Mouse (Mus musculus): ENCODE data around the gene Erbin. TPM values are rescaled to one million over a fixed set of nuclear protein-coding genes. Genes with fewer than 3 reads are reported as not detected.

The Erbin gene
- polyA plus RNA-seq, 1 experiment = 138 TPM

DNA sequence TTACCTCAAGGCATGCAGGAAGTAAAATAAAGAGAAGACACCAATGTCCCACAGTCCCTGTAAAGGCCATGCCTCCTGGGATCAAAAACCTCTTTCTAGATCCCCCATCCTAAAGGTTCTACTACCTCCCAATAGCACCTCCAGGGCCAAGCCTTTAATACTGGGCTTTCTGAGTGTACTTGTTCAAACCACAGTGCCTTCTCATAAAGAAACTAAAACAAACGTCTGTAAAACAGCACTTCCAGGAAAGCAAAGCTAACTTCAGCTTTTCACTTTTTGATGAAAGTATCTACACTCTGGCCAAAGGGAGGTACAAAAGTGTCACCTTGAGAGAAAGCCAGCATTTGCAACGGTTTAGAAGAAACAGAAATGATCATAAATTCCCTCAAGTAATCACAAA is 35.3 kb upstream of the Erbin start:
- peaks cover 6% of the 10 kb centered on the region for H3K4me1 ChIP-seq (ENCODE audit: control insufficient read depth, insufficient read depth, low read length)
- no peak overlapping the region for H3K27ac ChIP-seq (ENCODE audit: insufficient read depth, low read length)
- no peak for TF ChIP-seq POLR2A (IDR thresholded peaks at IDR 0.05; ENCODE audit: low read depth, low read length)
- no peak for TF ChIP-seq CTCF (IDR thresholded peaks at IDR 0.05; ENCODE audit: borderline replicate concordance, insufficient read depth, low read length)
- no peak overlapping the region for H3K4me3 ChIP-seq (ENCODE audit: insufficient read depth, low read length)

DNA sequence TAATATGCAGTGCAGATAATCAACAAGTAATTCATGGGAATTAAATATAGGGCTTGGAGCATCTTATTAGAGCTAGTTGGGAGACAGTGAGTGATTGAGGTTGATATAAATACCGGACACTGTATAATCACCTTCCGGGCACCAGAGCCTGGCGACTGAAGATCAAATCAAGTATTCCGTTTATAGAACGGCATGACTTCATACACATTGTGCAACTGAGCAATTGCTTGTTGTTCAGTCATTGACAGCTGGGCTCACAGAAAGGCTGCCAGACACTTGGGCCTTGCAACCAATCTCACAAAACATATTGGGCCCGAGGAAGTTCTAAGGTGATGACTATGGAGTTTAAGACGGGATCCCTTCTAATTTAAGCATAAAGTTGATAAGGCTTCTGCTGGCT is 31.1 kb upstream of the Erbin start:
- Histone ChIP-seq H3K4me3 (ENCODE audit: insufficient read depth, low read length) (no peak overlapping the region), H3K27ac (ENCODE audit: insufficient read depth, low read length) (no peak overlapping the region), H3K4me1 (ENCODE audit: control insufficient read depth, insufficient read depth, low read length) (no peaks in the 10 kb centered on the region)
- no peak for TF ChIP-seq CTCF (IDR thresholded peaks at IDR 0.05; ENCODE audit: borderline replicate concordance, insufficient read depth, low read length)
- TF ChIP-seq POLR2A (IDR thresholded peaks at IDR 0.05; ENCODE audit: low read depth, low read length) = no peak

DNA sequence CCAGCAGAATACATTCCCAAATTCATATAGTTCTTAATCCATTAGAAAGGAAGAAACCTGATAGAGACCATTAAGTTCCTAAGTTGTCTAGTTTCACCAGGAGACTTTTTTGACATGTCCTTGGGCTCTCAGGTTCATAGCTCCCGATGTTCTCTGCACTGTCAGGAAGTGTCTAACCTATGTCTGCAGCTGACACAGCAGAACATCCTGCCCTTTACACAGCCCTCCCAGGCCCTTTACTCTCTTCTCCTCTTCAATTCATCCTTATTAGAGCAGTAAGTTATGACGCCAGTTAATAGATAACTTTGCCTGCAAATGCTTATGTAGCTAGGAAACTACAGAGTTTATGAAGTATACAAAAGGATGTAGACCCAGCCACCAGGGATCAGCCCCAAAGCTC is 20.5 kb upstream of the Erbin start:
- TF ChIP-seq CTCF (IDR thresholded peaks at IDR 0.05; ENCODE audit: borderline replicate concordance, insufficient read depth, low read length) (no peak), POLR2A (IDR thresholded peaks at IDR 0.05; ENCODE audit: low read depth, low read length) (no peak)
- Histone ChIP-seq H3K4me1 (ENCODE audit: control insufficient read depth, insufficient read depth, low read length) (no peaks in the 10 kb centered on the region), H3K4me3 (ENCODE audit: insufficient read depth, low read length) (no peak overlapping the region), H3K27ac (ENCODE audit: insufficient read depth, low read length) (no peak overlapping the region)

DNA sequence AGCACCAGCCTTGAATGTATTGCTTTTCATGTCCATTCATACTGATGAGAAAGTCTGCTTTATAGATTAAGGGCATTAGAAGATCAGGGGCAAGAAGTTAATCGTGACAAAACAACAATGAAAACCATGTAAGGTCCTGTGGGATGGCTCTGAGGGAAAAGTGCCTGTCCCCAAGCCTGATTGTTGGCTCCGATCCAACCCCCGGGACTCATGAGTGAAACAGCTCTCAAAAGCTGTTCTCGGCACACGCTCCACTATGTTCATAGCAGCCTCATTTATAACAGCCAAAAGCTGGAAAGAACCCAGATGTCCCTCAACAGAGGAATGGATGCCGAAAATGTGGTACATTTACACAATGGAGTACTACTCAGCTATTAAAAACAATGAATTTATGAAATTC is 4.3 kb upstream of the Erbin start:
- Histone ChIP-seq H3K27ac (ENCODE audit: insufficient read depth, low read length) (no peak overlapping the region), H3K4me1 (ENCODE audit: control insufficient read depth, insufficient read depth, low read length) (no peaks in the 10 kb centered on the region), H3K4me3 (ENCODE audit: insufficient read depth, low read length) (no peak overlapping the region)
- TF ChIP-seq CTCF (IDR thresholded peaks at IDR 0.05; ENCODE audit: borderline replicate concordance, insufficient read depth, low read length) (no peak), POLR2A (IDR thresholded peaks at IDR 0.05; ENCODE audit: low read depth, low read length) (no peak)

DNA sequence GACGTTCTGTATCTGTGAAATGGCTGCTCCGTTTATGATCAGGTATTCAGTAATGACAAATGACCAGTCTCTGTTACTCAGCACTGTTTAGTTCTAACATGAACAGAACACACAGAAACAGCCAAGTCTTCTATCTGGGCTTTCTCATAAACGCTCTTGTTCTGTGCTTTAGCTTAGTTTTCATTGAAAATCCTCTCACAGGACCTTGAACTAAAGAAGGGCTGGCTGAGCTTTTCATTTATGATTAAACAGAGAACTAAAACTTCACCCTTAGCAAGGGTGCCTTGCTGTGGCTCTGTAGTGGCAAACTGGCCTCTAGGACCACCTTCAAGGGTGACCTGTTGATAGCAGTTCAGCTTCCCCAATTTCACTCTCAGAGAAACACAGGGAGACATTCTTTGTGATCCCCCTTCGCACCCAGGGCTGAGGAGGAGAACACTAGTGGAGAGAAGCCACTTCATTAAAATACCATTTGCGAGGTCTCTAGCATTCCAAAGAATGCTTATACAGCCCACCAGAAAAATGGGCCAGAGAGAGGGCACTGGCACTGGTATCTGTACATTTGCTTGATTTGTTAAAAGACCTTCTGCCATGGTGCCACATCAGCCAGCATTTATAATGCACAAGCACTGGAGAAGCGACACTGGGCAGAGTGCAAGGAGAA is 3.2 kb upstream of the Erbin start:
- Histone ChIP-seq H3K27ac (ENCODE audit: insufficient read depth, low read length) (no peak overlapping the region), H3K4me3 (ENCODE audit: insufficient read depth, low read length) (no peak overlapping the region), H3K4me1 (ENCODE audit: control insufficient read depth, insufficient read depth, low read length) (no peaks in the 10 kb centered on the region)
- TF ChIP-seq POLR2A (IDR thresholded peaks at IDR 0.05; ENCODE audit: low read depth, low read length) (no peak), CTCF (IDR thresholded peaks at IDR 0.05; ENCODE audit: borderline replicate concordance, insufficient read depth, low read length) (no peak)

DNA sequence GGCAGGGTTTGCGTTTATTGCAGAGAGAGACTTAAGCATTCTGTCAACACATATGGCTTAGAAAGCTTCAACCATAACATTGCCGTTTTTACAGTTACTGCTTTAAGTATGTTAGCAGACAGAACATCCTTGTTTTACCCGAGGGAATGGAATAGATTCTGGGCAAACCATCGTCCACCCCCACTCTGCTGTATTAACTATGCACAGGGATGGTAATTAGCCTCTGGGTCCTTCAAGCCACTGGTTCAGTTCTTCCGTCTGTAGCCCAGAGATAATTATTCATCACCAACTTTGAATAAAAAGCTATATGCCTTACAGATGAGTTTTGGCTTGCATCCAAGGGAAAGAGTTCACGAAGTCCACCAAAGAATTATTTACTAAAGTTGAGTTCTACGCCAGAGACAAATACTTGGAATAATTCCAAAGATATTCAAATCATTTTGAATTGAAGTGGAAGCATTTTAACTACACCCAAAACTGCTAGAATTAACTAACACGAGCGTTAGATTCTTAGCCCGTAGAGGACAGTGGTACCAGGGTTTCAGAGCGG is 1.6 kb upstream of the Erbin start:
- H3K4me1 ChIP-seq (ENCODE audit: control insufficient read depth, insufficient read depth, low read length) = no peaks in the 10 kb centered on the region

DNA sequence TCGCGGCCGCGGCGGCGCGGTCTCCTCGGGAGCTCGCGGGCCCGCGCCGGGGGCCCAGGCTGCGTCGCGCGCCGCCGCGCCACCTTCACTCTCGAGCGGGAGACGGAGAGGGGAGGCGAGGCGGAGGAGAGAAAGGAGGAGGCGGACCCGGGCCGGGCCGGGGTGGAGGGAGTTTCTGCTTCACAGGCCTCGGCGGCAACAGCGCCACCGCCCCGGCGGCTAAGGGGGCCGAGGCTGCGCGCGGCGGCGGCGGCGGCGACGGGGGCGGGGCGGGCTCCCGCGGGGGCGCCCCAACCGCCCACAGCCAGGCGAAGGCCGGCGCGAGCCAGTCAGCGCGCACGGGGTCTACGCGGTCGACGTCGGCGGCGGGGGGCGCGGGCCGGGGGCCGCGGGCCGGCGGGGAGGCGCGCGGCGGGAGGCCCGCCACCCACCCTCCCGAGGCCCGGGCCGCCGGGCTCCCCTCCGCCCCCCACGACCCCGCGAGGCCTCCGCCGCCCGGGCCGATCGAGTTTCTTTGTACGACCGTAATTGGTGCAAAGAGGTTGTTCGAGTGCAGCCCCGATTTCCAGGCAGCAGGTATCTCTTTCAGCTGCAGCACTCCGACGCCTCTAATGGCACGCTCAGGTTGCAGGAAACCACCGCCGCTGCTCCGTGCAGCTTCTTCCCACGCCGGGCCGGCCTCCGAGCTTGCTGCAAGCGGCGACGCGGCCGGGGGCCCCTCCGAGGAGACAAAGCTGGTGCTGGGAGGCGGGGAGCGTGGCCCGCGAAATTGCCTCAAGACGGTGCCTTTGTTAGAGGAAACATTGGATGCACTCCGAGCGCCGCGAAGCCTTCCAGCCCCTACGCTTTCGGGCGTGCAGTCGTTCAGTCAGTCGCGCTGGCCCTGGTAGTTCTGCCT is 868 bp upstream of the Erbin start:
- peak overlapping the region; percentile 96 for H3K27ac ChIP-seq (ENCODE audit: insufficient read depth, low read length)
- H3K4me3 ChIP-seq (ENCODE audit: insufficient read depth, low read length) = peak overlapping the region; percentile 89
- H3K4me1 ChIP-seq (ENCODE audit: control insufficient read depth, insufficient read depth, low read length) = peaks cover 2% of the 10 kb centered on the region; the same call in 1 of the 2 replicates
- no peak for TF ChIP-seq CTCF (IDR thresholded peaks at IDR 0.05; ENCODE audit: borderline replicate concordance, insufficient read depth, low read length)
- peak; percentile 57 for TF ChIP-seq POLR2A (IDR thresholded peaks at IDR 0.05; ENCODE audit: low read depth, low read length)

More for the DNA sequence above, 1.6 kb upstream of the Erbin start:
- no peak; the same call in 1 of the 2 replicates for TF ChIP-seq POLR2A (IDR thresholded peaks at IDR 0.05; ENCODE audit: low read depth, low read length)
- TF ChIP-seq CTCF (IDR thresholded peaks at IDR 0.05; ENCODE audit: borderline replicate concordance, insufficient read depth, low read length) = no peak
- Histone ChIP-seq H3K4me3 (ENCODE audit: insufficient read depth, low read length) (peak overlapping the region; percentile 64), H3K27ac (ENCODE audit: insufficient read depth, low read length) (peak overlapping the region; percentile 85)

DNA sequence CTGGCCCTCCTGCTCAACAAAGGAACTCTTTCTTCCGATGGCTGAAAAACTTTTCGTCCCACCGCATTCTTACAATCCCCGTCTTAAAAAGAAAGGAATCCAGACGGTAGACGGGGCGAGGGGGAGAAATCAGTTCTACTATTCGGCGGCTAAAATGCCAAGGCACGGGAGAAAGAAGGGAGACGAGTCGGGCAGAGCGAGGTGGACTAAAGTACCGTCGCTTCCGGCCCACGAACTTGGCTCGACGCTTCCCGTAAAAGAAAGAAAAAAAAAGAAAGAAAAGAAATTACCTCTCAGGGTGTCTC is 406 bp downstream of the Erbin start:
- TF ChIP-seq CTCF (IDR thresholded peaks at IDR 0.05; ENCODE audit: borderline replicate concordance, insufficient read depth, low read length) = no peak
- H3K4me1 ChIP-seq (ENCODE audit: control insufficient read depth, insufficient read depth, low read length) = peaks cover 4% of the 10 kb centered on the region; the same call in 1 of the 2 replicates
- peak overlapping the region; percentile 89 for H3K4me3 ChIP-seq (ENCODE audit: insufficient read depth, low read length)

DNA sequence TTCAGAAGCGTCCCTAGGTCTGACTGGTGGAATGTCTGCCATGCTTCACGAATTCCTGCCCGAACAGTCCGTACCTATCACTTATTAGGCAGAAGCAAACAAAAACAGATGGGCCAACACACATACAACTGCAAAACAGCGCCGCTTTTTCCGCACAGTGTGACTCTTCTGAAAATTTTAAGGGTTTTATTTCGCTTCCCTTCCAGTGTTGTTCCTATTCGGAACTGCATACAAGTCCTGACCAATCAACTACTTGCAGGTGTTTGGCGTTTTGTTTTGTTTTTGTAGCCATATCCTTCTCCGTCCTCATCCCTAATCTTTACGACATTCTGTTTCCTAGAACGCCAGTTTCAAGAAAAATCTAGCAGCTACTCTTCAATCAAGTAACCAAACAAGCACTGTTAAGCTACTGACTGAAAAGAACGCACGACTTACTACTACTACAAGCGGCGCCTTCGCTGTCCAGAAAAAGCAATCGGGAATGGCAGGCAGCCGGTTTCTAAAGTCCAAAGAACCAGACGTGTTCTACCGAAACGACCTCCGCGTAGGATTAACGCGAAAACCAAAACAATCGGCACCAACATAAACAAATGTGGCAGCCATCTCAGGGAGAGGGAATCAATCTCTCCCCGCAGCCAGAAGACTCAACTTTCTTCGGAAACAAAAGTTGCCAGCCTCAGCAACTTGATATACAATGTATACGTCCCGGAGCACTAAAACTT is 919 bp downstream of the Erbin start:
- TF ChIP-seq CTCF (IDR thresholded peaks at IDR 0.05; ENCODE audit: borderline replicate concordance, insufficient read depth, low read length) (no peak), POLR2A (IDR thresholded peaks at IDR 0.05; ENCODE audit: low read depth, low read length) (no peak)
- H3K27ac ChIP-seq (ENCODE audit: insufficient read depth, low read length) = peak overlapping the region; percentile 96
- peak overlapping the region; percentile 89 for H3K4me3 ChIP-seq (ENCODE audit: insufficient read depth, low read length)
- peaks cover 4% of the 10 kb centered on the region for H3K4me1 ChIP-seq (ENCODE audit: control insufficient read depth, insufficient read depth, low read length)

More for the DNA sequence above, 406 bp downstream of the Erbin start:
- H3K27ac ChIP-seq (ENCODE audit: insufficient read depth, low read length) = peak overlapping the region; percentile 96

Measured in embryonic fibroblast, embryonic 13.5 days (primary cell).